Mouse (Mus musculus) liver, postnatal 0 days (tissue): ENCODE measurements around the gene Tubb2a. TPM values are rescaled to one million over a fixed set of nuclear protein-coding genes. Genes with fewer than 3 reads are reported as not detected.
A peak's percentile ranks its signal among the peaks of the same experiment; 100 is the strongest.
"Not testable (repeated sequence)": the region's sequence is repeated elsewhere in the genome, so short reads cannot be mapped to it uniquely, and the experiment has no call there.

Experiments
- ATAC-seq: fragments of 200-750 bp; cut with Nextera tagmentation; 2 replicates; pipeline ENCODE4 v1.8.0; 2017; ENCODE audit warnings: mild to moderate bottlenecking, moderate library complexity
- DNase-seq: peaks from one replicate; pipeline ENCODE4 v3.0.0-alpha.2; 2016
- H3K27ac ChIP-seq: fragments of 300-500 bp; sonication (generic); 2 replicates; pipeline ENCODE4 v1.5.1; 2014; ENCODE audit warnings: antibody characterized with exemption, moderate library complexity, mild to moderate bottlenecking, low read depth
- H3K27me3 ChIP-seq: fragments of 300-500 bp; sonication (generic); 2 replicates; pipeline ENCODE4 v1.6.1; 2014; ENCODE audit warnings: low read length, control low read depth, mixed read lengths; ENCODE audit not compliant: insufficient read depth
- H3K36me3 ChIP-seq: fragments of 300-500 bp; sonication (generic); replicated peaks from 2 replicates; pipeline ENCODE4 v1.6.1; 2014; ENCODE audit warnings: mild to moderate bottlenecking, control low read depth, low read length, moderate library complexity, mixed read lengths; ENCODE audit not compliant: insufficient read depth
- H3K4me1 ChIP-seq: fragments of 300-500 bp; sonication (generic); 2 replicates; pipeline ENCODE4 v1.6.1; 2014; ENCODE audit warnings: antibody characterized with exemption, mild to moderate bottlenecking, control low read depth; ENCODE audit not compliant: insufficient read depth
- H3K4me2 ChIP-seq: fragments of 300-500 bp; sonication (generic); 2 replicates; pipeline ENCODE4 v1.6.1; 2014; ENCODE audit warnings: low read depth, mild to moderate bottlenecking, low read length, moderate library complexity, mixed read lengths
- H3K4me3 ChIP-seq: fragments of 300-500 bp; sonication (generic); 2 replicates; pipeline ENCODE4 v1.5.1; 2014; ENCODE audit warnings: low read depth, low read length
- H3K9ac ChIP-seq: fragments of 300-500 bp; sonication (generic); replicated peaks from 2 replicates; pipeline ENCODE4 v1.6.1; 2014; ENCODE audit warnings: mild to moderate bottlenecking, moderate library complexity
- H3K9me3 ChIP-seq: fragments of 300-500 bp; sonication (generic); 2 replicates; pipeline ENCODE4 v1.6.1; 2016; ENCODE audit warnings: mild to moderate bottlenecking, control low read depth, low read length, mixed read lengths
- CTCF ChIP-seq: sonication (generic); IDR thresholded peaks from 2 replicates; pipeline ENCODE4 v1.5.1; 2016; ENCODE audit warnings: antibody characterized with exemption, low read depth
- EP300 ChIP-seq: IDR thresholded peaks from 2 replicates; pipeline ENCODE4 v1.6.1; 2016; ENCODE audit warnings: antibody characterized with exemption, low read depth, mild to moderate bottlenecking
- WGBS: fragments of 180-500 bp; shearing (Covaris S2); extraction: QIAGEN DNeasy Blood & Tissue Kit; methylation state at CpG from one replicate; pipeline ENCODE4 v1.1.7; 2014; ENCODE audit not compliant: insufficient replicate concordance; 5-methylcytosine and 5-hydroxymethylcytosine counted together
- polyA plus RNA-seq: library from polyadenylated mRNA; unstranded; fragments of >200 nt; fragmentation: Nextera tagmentation; extraction: Ambion mirVana; gene quantifications from 2 replicates; pipeline ENCODE4 v1.2.1, GENCODE M21; 2015

The Tubb2a gene
- polyA plus RNA-seq, 1 experiment from 2014 or later: 64.7 TPM

GRCm38 (mm10) chr13:34100733-34101132, 22.9 kb upstream of the Tubb2a start:
- Histone ChIP-seq H3K27me3 (no peaks in the 10 kb centered on the region), H3K4me3 (peak overlapping the region; percentile 6; the same call in 1 of the 2 replicates), H3K9me3 (no peaks in the 10 kb centered on the region), H3K9ac (no peak overlapping the region), H3K4me1 (peaks cover 6% of the 10 kb centered on the region), H3K36me3 (no peaks in the 10 kb centered on the region), H3K4me2 (peak overlapping the region; percentile 43), H3K27ac (peak overlapping the region; percentile 64)
- WGBS: 59% methylated on average over 3 of the region's 3 CpGs
- ATAC-seq (peak; percentile 93), DNase-seq (no peak)
- TF ChIP-seq CTCF (no peak), EP300 (peak; percentile 91)

DNA sequence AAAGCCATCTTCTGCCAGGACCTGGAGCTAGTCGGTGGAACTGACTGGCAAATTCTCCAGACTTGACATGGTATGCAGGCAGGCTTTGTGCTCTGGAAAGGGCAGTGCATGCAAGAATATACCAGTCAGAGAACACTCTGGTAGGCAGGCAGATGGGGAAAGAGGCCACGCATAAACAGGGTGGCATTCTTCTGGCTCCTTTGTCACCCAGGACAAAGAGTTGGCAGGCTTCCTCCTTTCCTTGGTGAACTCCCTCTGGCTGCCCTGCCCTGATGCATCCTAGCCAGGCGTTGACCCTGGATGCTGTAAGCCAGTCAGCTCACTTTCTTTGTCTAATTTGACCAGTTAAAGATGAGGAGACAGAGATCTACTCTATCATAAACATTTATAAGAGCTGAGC, 19.3 kb upstream of the Tubb2a start:
- no peaks in the 10 kb centered on the region for H3K27me3 ChIP-seq
- no peaks in the 10 kb centered on the region for H3K36me3 ChIP-seq
- ATAC-seq: no peak
- DNase-seq: no peak
- no peak overlapping the region for H3K9ac ChIP-seq
- no peak overlapping the region for H3K4me2 ChIP-seq
- TF ChIP-seq CTCF (no peak), EP300 (no peak)
- H3K9me3 ChIP-seq: no peaks in the 10 kb centered on the region
- H3K4me3 ChIP-seq: no peak overlapping the region
- no peak overlapping the region for H3K27ac ChIP-seq
- H3K4me1 ChIP-seq: peaks cover 6% of the 10 kb centered on the region
- WGBS: 76% methylated on average over 3 of the region's 3 CpGs

DNA sequence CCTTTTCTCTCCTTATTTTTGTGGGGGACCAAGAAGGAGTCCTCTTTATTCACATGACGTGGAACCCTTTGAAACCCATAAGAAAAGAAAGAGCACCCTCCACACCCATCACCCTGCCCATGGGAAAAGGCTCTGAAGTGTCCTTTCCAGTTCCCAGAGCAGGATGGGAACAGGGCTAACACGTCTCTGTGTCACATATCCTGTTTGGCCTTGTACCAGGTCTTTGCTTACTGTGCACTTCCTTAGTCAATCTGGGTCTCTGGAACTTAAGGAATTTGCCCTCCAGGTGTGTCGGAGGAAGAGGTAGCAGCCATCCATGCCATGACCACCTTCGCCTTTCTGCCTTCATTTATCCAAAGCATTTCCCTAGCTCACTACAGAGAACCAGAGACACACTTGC, 18.6 kb upstream of the Tubb2a start:
- Histone ChIP-seq H3K27ac (no peak overlapping the region), H3K9ac (no peak overlapping the region), H3K9me3 (no peaks in the 10 kb centered on the region), H3K4me3 (no peak overlapping the region), H3K4me2 (no peak overlapping the region), H3K36me3 (no peaks in the 10 kb centered on the region), H3K4me1 (peaks cover 6% of the 10 kb centered on the region), H3K27me3 (no peaks in the 10 kb centered on the region)
- no peak for ATAC-seq
- TF ChIP-seq CTCF (no peak), EP300 (no peak)
- WGBS: 70% methylated on average over 4 of the region's 4 CpGs
- no peak for DNase-seq

DNA sequence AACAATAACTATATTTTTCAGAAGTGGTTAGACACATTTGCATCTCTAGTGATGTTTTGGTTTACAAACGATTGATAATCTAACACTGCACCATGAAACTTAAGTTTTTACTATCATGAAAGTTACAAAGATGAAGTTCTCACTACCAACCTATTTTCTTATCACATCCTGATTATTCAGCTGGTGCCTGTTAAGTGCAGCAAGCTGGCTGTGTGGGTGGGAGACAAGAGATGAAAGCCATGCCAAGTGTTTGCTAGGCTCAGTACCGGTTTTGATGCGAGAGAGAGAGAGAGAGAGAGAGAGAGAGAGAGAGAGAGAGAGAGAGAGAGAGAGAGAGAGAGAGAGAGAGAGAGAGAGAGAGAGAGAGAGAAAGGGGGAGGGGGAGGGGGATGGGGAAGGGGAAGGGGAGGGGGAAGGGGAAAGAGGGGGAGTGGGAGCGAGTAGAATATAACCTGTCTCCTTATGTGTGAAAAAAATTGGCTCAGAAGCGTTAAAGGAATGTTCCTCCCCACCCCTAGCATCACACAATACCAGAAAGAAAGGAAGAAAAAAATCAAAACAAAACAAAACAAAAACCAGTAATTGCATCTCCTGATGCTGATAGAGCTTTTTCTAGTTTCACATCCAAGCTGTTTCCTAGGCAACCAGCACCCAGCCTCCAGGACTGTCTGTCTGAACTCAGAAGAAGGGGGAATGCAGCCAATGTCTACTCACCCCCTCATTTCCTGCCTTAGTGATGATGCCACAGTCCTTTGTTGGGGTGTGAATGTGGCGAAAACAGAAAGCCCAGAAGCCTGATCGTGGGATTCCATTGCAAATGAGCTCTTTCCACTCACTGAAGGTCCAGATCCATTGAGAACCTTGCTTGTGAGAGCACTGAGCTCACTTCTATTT, 18.0 kb upstream of the Tubb2a start:
- Histone ChIP-seq H3K36me3 (no peaks in the 10 kb centered on the region), H3K4me1 (peaks cover 4% of the 10 kb centered on the region), H3K4me3 (no peak overlapping the region), H3K27ac (no peak overlapping the region), H3K9ac (no peak overlapping the region), H3K9me3 (no peaks in the 10 kb centered on the region), H3K4me2 (no peak overlapping the region), H3K27me3 (no peaks in the 10 kb centered on the region)
- 55% methylated on average over 7 of the region's 7 CpGs for WGBS
- TF ChIP-seq CTCF (no peak), EP300 (no peak)
- DNase-seq (no peak), ATAC-seq (no peak)

DNA sequence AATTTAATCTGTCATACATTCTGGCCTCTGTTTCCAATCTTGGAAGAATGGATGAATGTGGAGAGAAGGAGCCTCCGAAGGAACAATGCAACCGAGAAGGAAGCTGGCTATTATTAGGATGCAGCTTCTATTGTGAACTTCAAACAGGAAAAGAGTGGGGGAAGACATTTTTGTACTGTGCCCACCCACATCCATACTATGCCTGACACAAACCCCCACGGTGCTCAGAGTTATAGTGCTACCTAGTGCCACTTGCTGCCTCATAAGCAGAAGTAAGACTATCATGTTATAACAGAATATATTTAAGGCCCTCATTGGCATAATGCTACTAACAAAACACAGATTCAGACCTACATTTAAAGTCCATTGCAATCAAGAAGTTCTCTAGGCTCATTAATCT, 11.6 kb upstream of the Tubb2a start:
- no peak for DNase-seq
- H3K4me2 ChIP-seq: peak overlapping the region; percentile 20; the same call in 1 of the 2 replicates
- WGBS: 34% methylated on average over 3 of the region's 3 CpGs
- no peaks in the 10 kb centered on the region for H3K27me3 ChIP-seq
- H3K9me3 ChIP-seq: no peaks in the 10 kb centered on the region
- no peak overlapping the region for H3K9ac ChIP-seq
- ATAC-seq: no peak
- TF ChIP-seq EP300 (no peak), CTCF (no peak)
- no peaks in the 10 kb centered on the region for H3K36me3 ChIP-seq
- H3K4me1 ChIP-seq: no peaks in the 10 kb centered on the region
- 0 out of 2 replicates have a peak overlapping the region, but pooled peaks have one; percentile 11 for H3K27ac ChIP-seq
- H3K4me3 ChIP-seq: no peak overlapping the region

DNA sequence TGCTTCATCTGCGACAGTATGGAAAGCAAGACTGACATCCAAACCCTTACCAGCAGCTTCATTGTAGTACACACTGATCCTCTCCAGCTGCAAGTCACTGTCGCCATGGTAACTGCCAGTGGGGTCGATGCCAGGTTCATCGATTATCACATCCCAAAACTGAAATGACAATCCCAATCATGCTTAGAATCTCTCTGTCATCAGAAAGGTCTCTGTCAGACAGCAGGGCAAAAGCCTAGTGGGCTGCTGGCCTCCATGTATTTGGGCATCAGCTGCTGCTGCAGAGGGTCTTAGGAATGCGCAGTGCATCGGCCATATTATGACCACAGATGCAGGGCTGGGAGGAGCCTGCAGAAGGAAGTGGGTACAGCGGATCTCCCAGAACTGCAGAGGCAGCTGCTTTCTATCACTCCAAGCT, 11.1 kb upstream of the Tubb2a start:
- Histone ChIP-seq H3K9ac (no peak overlapping the region), H3K27ac (no peak overlapping the region), H3K9me3 (no peaks in the 10 kb centered on the region), H3K4me1 (peaks cover 3% of the 10 kb centered on the region), H3K27me3 (no peaks in the 10 kb centered on the region), H3K4me3 (no peak overlapping the region), H3K36me3 (no peaks in the 10 kb centered on the region), H3K4me2 (peak overlapping the region; percentile 20; the same call in 1 of the 2 replicates)
- 40% methylated on average over 7 of the region's 7 CpGs for WGBS
- no peak for TF ChIP-seq CTCF
- no peak for TF ChIP-seq EP300
- DNase-seq (no peak), ATAC-seq (0 out of 2 replicates have a peak, but pooled peaks have one; percentile 27)

- not testable (repeated sequence) for H3K4me3 ChIP-seq, DNase-seq, ATAC-seq, H3K9ac ChIP-seq, H3K4me2 ChIP-seq, H3K27me3 ChIP-seq, H3K27ac ChIP-seq, H3K9me3 ChIP-seq, H3K4me1 ChIP-seq, H3K36me3 ChIP-seq
- WGBS: 54% methylated on average over 5 of the region's 5 CpGs
Measured at GRCm38 (mm10) chr13:34088201-34088649, 10.4 kb upstream of the Tubb2a start.
